Mouse (Mus musculus) erythroblast, embryonic 14.5 days (primary cell): ENCODE results near the gene Prr22.

Source experiments
- GATA1 ChIP-seq: IDR thresholded peaks from 2 replicates; pipeline ENCODE4 v1.6.1; 2012; ENCODE audit warnings: low read length, inconsistent platforms, mixed read lengths
- TAL1 ChIP-seq: IDR thresholded peaks from 3 replicates; pipeline ENCODE4 v1.6.1; 2012; ENCODE audit warnings: low read length, inconsistent platforms, mixed read lengths

DNA sequence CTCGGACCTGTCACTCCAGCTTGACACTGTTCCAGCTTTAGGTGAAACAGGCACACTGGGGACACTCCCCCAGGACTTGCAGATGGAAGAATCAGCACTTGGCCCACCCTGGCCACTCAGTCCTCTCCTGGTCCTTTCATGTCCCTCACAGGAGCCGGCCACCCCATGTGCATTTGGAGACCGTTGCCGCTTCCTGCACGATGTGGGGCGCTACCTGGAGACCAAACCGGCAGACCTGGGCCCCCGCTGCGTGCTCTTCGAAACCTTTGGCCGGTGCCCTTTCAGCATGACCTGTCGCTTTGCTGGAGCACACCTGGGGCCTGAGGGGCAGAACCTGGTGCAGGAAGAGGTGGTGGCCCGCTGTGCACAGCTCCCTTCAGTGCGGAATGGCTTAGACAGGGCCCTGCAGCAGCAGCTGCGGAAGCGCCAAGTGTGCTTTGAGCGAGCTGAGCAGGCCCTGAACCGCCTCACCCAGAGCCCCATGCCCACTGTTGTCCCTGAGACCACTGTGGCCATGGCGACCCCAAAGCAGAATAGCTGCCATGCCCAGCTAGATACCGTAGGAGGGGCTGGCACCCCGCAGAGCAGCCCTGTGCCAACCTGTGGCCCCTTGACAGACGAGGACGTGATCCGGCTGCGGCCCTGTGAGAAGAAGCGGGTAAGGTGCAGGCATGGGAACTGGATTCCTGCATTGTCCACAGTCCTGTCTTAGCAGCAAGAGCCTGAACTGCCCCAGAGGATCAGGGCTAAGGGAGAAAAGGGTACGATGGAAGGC is 3.2 kb upstream of the Prr22 start:
- TF ChIP-seq GATA1 (no peak), TAL1 (no peak)
